Mouse (Mus musculus): ENCODE measurements at regions not wholly inside any gene's neighbourhood (a gene's known extent, or its start where the extent isn't known, plus 50 kb on each side); places are given as distances from the start of the nearest gene placed in this dataset.

DNA sequence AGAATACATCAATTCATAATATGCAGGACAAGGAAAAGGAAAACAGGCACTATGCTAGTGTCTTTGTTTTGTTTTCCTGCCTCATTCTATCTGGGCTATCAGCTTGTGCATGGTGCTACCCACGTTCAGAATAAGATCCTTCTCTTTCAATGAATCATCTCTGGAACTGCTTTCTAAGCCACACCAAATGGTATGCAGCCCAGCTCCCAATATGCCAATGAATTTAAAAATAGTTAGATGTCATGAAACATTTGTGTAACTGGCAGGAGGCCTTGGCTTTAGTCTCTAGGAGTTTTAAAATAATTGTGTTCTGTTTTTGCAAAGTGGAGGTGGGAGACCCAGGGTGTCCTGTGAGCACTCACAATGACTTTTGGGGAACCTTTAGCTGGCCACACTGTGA, 603.1 kb upstream of the Sema6d start:
- no peak for DNase-seq (ENCODE audit: low spot score)

GRCm38 (mm10) chr2:123506162-123506561, 583.6 kb upstream of the Sema6d start:
- DNase-seq (ENCODE audit: low spot score): no peak

DNA sequence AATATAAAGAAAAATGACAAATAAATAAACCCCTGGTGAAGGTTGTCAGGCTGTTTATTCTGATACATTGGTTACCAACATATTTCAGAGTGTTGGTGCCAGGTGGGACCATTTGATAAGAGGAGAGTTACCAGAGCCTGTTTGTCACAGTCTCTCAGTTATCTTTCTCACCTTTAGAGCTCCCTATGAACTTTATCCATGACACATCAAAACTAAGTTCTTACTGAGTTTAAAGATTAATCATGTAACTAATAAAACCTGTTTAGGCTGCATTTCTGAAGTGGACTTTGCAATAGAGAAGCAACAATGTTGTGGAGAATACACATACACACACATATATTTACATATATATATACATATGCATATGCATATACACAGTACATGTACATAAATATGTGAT, 582.7 kb upstream of the Sema6d start:
- DNase-seq (ENCODE audit: low spot score): no peak

- no peak for DNase-seq (ENCODE audit: low spot score)
Observed at GRCm38 (mm10) chr2:123528915-123529314, 560.9 kb upstream of the Sema6d start.

DNA sequence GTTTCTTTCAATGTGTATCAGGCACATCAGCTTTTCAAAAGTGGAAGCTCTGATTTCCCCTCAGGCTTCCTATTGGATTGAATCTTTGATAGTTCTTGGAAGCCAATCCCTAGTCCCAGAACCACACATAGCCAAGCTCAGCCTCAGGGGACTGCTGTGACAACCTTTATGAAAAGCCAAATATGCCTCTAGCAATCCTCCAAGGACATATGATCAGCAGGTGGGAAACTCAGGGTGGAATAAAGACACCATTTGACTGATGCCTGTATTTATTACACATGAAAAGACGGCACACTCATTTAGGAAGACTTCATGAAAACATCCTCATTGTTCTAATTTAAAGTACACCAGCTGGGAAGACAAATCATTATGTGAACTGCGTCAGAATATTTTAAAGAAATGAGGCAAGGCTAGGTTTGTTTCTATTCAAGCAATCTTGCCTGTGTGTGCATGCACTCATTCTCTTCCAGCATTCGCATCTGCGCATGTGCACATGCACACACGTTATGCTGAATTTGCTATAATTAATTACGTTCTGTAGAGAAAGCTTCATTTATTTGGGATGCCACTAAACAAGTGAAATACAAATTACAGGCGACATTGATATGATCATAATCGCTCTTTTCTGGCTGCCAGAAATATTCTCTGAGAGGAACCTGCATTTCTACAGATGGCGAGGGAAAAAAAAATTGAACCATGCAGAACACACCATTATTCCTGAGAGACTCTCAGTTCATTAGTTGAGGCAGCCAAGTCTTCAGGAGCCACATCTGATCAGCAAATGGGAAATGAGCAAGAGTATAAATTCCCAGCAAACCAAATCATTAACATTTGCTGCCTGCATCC, 556.6 kb upstream of the Sema6d start:
- no peak for DNase-seq (ENCODE audit: low spot score)

GRCm38 (mm10) chr2:123551249-123551850, 538.4 kb upstream of the Sema6d start:
- no peak for DNase-seq (ENCODE audit: low spot score)

GRCm38 (mm10) chr2:123558123-123558650, 531.6 kb upstream of the Sema6d start:
- DNase-seq (ENCODE audit: low spot score): no peak
